Mouse (Mus musculus) thymus, adult 2 months (tissue): ENCODE data around the gene Glo1. TPM values are rescaled to one million over a fixed set of nuclear protein-coding genes. Genes with fewer than 3 reads are reported as not detected.
A peak's percentile ranks its signal among the peaks of the same experiment; 100 is the strongest.

Source experiments
- DNase-seq: peaks from one replicate; pipeline ENCODE4 v3.0.0; 2021
- H3K27ac ChIP-seq: fragments of 200-500 bp; 2 replicates; pipeline ENCODE4 v1.5.1; 2012; ENCODE audit warnings: low read length, control low read depth; ENCODE audit not compliant: control insufficient read depth, insufficient read depth
- H3K27me3 ChIP-seq: fragments of 200-500 bp; 2 replicates; pipeline ENCODE4 v1.6.1; 2012; ENCODE audit warnings: mild to moderate bottlenecking, low read length, moderate library complexity, mixed read lengths; ENCODE audit not compliant: control insufficient read depth, insufficient read depth
- H3K36me3 ChIP-seq: fragments of 200-500 bp; 2 replicates; pipeline ENCODE4 v1.6.1; 2012; ENCODE audit warnings: mild to moderate bottlenecking, low read length, moderate library complexity; ENCODE audit not compliant: control insufficient read depth, insufficient read depth
- H3K4me1 ChIP-seq: fragments of 200-500 bp; replicated peaks from 2 replicates; pipeline ENCODE4 v1.6.1; 2012; ENCODE audit warnings: low read length; ENCODE audit not compliant: control insufficient read depth, insufficient read depth
- H3K4me3 ChIP-seq: fragments of 200-500 bp; 2 replicates; pipeline ENCODE4 v1.5.1; 2012; ENCODE audit warnings: mild to moderate bottlenecking, low read length, control low read depth, moderate library complexity; ENCODE audit not compliant: control insufficient read depth, insufficient read depth
- CTCF ChIP-seq: fragments of 200-500 bp; IDR thresholded peaks from 2 replicates; pipeline ENCODE4 v1.5.1; 2012; ENCODE audit warnings: mild to moderate bottlenecking, control low read depth, low read length, moderate library complexity, borderline replicate concordance; ENCODE audit not compliant: control insufficient read depth, poor library complexity, insufficient read depth; ENCODE audit errors: extremely low read depth
- POLR2A ChIP-seq: fragments of 200-500 bp; IDR thresholded peaks from 2 replicates; pipeline ENCODE4 v1.6.1; 2012; ENCODE audit warnings: mild to moderate bottlenecking, low read length, control low read depth, moderate library complexity; ENCODE audit not compliant: control insufficient read depth, poor library complexity, insufficient read depth; ENCODE audit errors: extremely low read depth
- WGBS: fragments of 180-500 bp; shearing (Covaris S2); methylation state at CpG from one replicate; pipeline ENCODE4 v1.1.7; 2018; 5-methylcytosine and 5-hydroxymethylcytosine counted together
- polyA plus RNA-seq: library from polyadenylated mRNA; depleted of rRNA; stranded (reverse); fragments of >200 nt; gene quantifications from 2 replicates; pipeline ENCODE4 v1.2.3, GENCODE M21; 2012

Glo1 gene
- polyA plus RNA-seq, 1 experiment: 43.6 TPM

DNA sequence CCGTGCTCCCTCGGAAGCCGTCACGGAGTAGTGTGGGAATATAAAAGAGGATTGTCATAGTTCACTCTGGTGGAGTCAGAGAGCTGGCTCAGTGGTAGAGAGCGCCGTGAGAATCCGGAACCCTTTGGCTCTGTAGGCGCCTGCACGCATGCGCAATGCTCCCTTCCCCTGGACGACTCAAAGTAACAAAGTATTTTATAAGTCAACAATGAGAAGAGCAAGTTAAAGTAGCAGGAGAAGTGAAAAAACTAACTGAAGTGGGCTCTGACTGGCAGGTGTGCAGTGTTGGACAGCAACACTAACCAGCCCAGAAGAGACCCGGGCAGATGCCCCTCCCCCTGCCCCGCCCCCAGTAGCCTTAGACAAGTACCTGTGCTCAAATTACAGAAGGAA, 31.5 kb upstream of the Glo1 start:
- peak; percentile 70 for DNase-seq
- no peak for TF ChIP-seq POLR2A
- no peak for TF ChIP-seq CTCF
- H3K4me3 ChIP-seq: peak overlapping the region; percentile 33; the same call in 1 of the 2 replicates
- WGBS: 64% methylated on average over 13 of the region's 13 CpGs
- H3K27ac ChIP-seq: no peak overlapping the region
- H3K4me1 ChIP-seq: no peaks in the 10 kb centered on the region
- H3K36me3 ChIP-seq: peaks cover 59% of the 10 kb centered on the region
- H3K27me3 ChIP-seq: no peaks in the 10 kb centered on the region

DNA sequence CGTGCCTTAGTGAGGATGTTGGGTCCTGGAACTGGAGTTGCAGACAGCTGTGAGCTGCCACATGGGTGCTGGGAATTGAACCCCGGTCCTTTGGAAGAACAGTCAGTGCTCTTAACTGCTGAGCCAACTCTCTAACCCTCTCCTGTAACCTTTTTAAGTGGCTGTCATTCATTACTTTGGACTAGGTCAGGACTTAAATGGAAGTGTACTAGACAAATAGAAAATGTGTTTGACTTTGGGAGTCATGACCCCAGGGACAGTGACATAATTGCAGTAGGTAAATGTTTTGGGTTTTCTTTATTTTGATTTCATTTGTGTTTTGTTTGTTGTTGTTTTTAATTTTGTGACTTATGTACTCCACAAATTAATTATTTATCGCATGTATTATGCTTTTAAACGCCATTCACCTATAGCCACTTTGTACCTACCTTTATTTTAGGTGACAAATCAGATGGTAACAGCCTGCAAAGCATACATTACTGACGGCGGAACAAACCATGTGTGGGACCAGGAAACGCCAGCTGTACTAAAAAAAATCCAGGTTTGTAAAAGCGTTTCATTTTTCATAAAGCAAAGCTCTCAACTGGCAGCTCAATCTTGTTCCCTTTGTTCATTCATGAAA, 31.0 kb upstream of the Glo1 start:
- H3K4me3 ChIP-seq: peak overlapping the region; percentile 33; the same call in 1 of the 2 replicates
- no peaks in the 10 kb centered on the region for H3K4me1 ChIP-seq
- no peak for DNase-seq
- WGBS: 72% methylated on average over 8 of the region's 8 CpGs
- H3K27me3 ChIP-seq: no peaks in the 10 kb centered on the region
- peaks cover 59% of the 10 kb centered on the region for H3K36me3 ChIP-seq
- TF ChIP-seq POLR2A (no peak), CTCF (no peak)
- no peak overlapping the region for H3K27ac ChIP-seq

DNA sequence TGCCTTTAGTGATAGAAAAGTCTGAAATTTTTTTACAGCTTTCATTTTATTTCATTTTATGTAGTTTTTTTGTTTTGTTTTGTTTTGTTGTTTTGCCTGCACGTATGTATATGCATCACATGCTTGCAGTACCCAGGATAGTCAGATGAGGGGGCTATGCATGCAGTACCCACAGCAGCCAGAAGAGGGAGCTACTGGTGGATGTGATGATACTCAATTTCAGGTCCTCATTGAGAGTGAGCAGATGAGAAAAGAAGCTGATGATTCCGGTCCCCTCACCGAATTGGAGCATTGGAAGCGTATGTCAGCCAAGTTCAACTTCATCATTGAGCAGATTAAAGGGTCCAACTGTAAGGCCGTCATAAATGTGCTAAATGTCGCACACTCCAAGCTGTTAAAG, 26.3 kb upstream of the Glo1 start:
- H3K4me1 ChIP-seq: no peaks in the 10 kb centered on the region
- no peak for DNase-seq
- no peak overlapping the region for H3K4me3 ChIP-seq
- peaks cover 54% of the 10 kb centered on the region for H3K36me3 ChIP-seq
- no peak overlapping the region for H3K27ac ChIP-seq
- TF ChIP-seq CTCF (no peak), POLR2A (no peak)
- no peaks in the 10 kb centered on the region for H3K27me3 ChIP-seq
- WGBS: 99% methylated on average over 6 of the region's 6 CpGs

DNA sequence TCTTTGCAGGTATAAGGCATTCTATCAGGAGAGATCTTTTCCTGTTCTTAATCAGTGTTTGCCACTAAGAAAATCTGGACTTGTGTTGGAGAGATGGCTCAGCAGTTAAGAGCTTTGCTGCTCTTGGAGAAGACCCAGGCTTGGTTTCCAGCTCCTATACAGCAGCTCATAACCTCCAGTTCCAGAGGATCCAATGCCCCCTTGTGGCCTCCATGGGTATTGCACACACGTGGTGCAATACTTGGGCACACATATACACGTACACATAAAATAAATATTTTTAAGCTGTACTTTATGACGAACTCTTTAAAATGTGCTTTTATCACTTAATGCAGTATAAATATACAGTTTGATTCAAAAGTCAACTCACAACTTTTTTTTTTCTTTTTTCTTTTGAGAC, 22.1 kb upstream of the Glo1 start:
- Histone ChIP-seq H3K27ac (no peak overlapping the region), H3K4me3 (no peak overlapping the region), H3K27me3 (no peaks in the 10 kb centered on the region), H3K4me1 (no peaks in the 10 kb centered on the region), H3K36me3 (peaks cover 50% of the 10 kb centered on the region)
- 97% methylated on average over 3 of the region's 3 CpGs for WGBS
- no peak for DNase-seq
- TF ChIP-seq CTCF: no peak
- TF ChIP-seq POLR2A: no peak

DNA sequence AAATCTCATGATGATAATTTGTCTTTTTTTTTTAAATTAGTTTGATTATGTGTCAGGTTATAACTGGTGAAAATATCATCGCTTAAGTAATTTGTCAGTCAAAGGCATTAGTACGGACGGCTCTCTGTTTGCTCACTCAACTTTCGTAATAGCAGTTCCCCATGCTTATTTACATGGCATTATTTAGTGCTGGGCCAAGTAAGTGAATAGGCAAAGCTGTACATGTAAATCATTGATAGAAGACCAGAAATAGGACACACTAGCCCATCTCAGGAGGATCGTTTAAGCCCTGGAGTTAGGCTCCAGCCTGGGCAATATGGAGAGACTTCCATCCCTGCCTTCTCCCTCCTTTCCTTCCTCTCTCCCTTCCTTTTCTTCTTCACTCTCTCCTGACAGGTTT, 14.2 kb upstream of the Glo1 start:
- H3K4me1 ChIP-seq: no peaks in the 10 kb centered on the region
- H3K27ac ChIP-seq: no peak overlapping the region
- H3K4me3 ChIP-seq: no peak overlapping the region
- WGBS: 98% methylated on average over 5 of the region's 5 CpGs
- peaks cover 39% of the 10 kb centered on the region for H3K36me3 ChIP-seq
- no peak for TF ChIP-seq POLR2A
- no peak for TF ChIP-seq CTCF
- no peaks in the 10 kb centered on the region for H3K27me3 ChIP-seq
- no peak for DNase-seq

DNA sequence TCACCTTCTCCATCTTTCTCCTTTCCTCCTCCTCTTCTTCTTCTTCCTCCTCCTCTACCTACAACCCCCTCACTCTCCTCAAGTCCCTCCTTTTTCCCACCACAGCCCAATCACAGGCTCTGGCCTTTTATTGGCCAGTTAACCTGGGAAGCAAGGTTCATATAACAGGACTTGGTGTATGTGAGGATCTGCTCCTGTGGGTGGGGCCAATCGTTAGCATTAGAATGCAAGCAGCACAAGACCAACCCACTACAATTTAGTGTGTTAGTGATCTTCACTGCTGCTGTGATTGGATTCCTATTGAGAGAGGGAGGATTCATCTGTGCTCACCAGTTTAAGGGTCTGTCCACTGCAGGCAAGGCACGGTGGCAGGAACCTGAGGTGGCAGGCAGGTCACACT, 12.3 kb upstream of the Glo1 start:
- Histone ChIP-seq H3K4me3 (no peak overlapping the region), H3K36me3 (peaks cover 32% of the 10 kb centered on the region), H3K27ac (no peak overlapping the region), H3K27me3 (no peaks in the 10 kb centered on the region), H3K4me1 (no peaks in the 10 kb centered on the region)
- TF ChIP-seq CTCF (no peak), POLR2A (no peak)
- DNase-seq: no peak
- 90% methylated on average over 2 of the region's 2 CpGs for WGBS

DNA sequence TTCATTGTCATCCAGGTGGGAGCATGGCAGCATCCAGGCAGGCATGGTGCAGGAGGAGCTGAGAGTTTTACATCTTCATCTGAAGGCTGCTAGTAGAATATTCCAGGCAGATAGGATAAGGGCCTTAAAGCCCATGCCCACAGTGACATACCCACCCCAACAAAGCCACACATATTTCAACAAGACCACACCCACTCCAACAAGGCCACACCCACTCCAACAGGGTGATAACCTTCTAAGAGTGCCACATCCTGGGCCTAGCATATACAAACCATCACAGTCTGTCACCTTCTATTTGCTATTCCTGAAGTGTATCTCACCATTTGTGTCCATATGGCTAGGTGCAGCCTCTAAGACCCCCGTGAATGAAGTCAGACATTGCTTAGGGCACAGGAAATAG, 11.0 kb upstream of the Glo1 start:
- no peak overlapping the region for H3K4me3 ChIP-seq
- no peak overlapping the region for H3K27ac ChIP-seq
- TF ChIP-seq POLR2A (no peak), CTCF (no peak)
- DNase-seq: no peak
- 86% methylated on average over 1 of the region's 1 CpGs for WGBS
- H3K4me1 ChIP-seq: no peaks in the 10 kb centered on the region
- H3K36me3 ChIP-seq: peaks cover 20% of the 10 kb centered on the region
- no peaks in the 10 kb centered on the region for H3K27me3 ChIP-seq
